Mouse (Mus musculus) hindbrain, embryonic 11.5 days (tissue): Measurements from ENCODE around the gene Cpt1a. TPM values are rescaled to one million over a fixed set of nuclear protein-coding genes. Genes with fewer than 3 reads are reported as not detected.

ENCODE experiments used
- ATAC-seq: fragments of 200-750 bp; cut with Nextera tagmentation; 2 replicates; pipeline ENCODE4 v1.8.0; 2017; ENCODE audit warnings: mild to moderate bottlenecking, moderate TSS enrichment, moderate library complexity; ENCODE audit not compliant: low FRiP score
- DNase-seq: peaks from one replicate; pipeline ENCODE4 v3.0.0-alpha.2; 2015; ENCODE audit warnings: low spot score
- H3K27ac ChIP-seq: fragments of 300-500 bp; sonication (generic); 2 replicates; pipeline ENCODE4 v1.5.1; 2014; ENCODE audit warnings: mild to moderate bottlenecking, low read depth, low read length
- H3K27me3 ChIP-seq: fragments of 300-500 bp; sonication (generic); 2 replicates; pipeline ENCODE4 v1.6.1; 2014; ENCODE audit warnings: mild to moderate bottlenecking, low read length, moderate library complexity, mixed read lengths; ENCODE audit not compliant: control insufficient read depth, insufficient read depth
- H3K36me3 ChIP-seq: fragments of 300-500 bp; sonication (generic); 2 replicates; pipeline ENCODE4 v1.6.1; 2014; ENCODE audit warnings: mild to moderate bottlenecking, low read length, moderate library complexity, mixed read lengths; ENCODE audit not compliant: control insufficient read depth, insufficient read depth
- H3K4me1 ChIP-seq: fragments of 300-500 bp; sonication (generic); replicated peaks from 2 replicates; pipeline ENCODE4 v1.6.1; 2014; ENCODE audit warnings: low read length, mixed read lengths; ENCODE audit not compliant: control insufficient read depth, insufficient read depth
- H3K4me2 ChIP-seq: fragments of 300-500 bp; sonication (generic); replicated peaks from 2 replicates; pipeline ENCODE4 v1.6.1; 2014; ENCODE audit warnings: mild to moderate bottlenecking, low read depth, low read length
- H3K4me3 ChIP-seq: fragments of 300-500 bp; sonication (generic); 2 replicates; pipeline ENCODE4 v1.5.1; 2014; ENCODE audit warnings: low read depth, low read length
- H3K9ac ChIP-seq: fragments of 300-500 bp; sonication (generic); 2 replicates; pipeline ENCODE4 v1.6.1; 2014; ENCODE audit warnings: low read depth, low read length
- H3K9me3 ChIP-seq: fragments of 300-500 bp; sonication (generic); 2 replicates; pipeline ENCODE4 v1.6.1; 2016; ENCODE audit warnings: low read length; ENCODE audit not compliant: control insufficient read depth
- WGBS: fragments of 180-500 bp; shearing (Covaris S2); extraction: QIAGEN DNeasy Blood & Tissue Kit; methylation state at CpG from one replicate; pipeline ENCODE4 v1.1.7; 2014; 5-methylcytosine and 5-hydroxymethylcytosine counted together
- polyA plus RNA-seq: library from polyadenylated mRNA; unstranded; fragments of >200 nt; fragmentation: Nextera tagmentation; extraction: Ambion mirVana; gene quantifications from 2 replicates; pipeline ENCODE4 v1.2.1, GENCODE M21; 2014

Gene Cpt1a
- polyA plus RNA-seq, 1 experiment from 2014 or later = 6.6 TPM

- H3K27me3 ChIP-seq = no peaks in the 10 kb centered on the region
- no peak overlapping the region for H3K9ac ChIP-seq
- no peak for DNase-seq
- ATAC-seq = no peak
- no peaks in the 10 kb centered on the region for H3K36me3 ChIP-seq
- no peaks in the 10 kb centered on the region for H3K9me3 ChIP-seq
- no peak overlapping the region for H3K27ac ChIP-seq
- no peaks in the 10 kb centered on the region for H3K4me1 ChIP-seq
- no peak overlapping the region for H3K4me2 ChIP-seq
- 89% methylated on average over 3 of the region's 3 CpGs for WGBS
- H3K4me3 ChIP-seq = no peak overlapping the region
Observed at GRCm38 (mm10) chr19:3368276-3368675, 46.1 kb downstream of the Cpt1a start.

GRCm38 (mm10) chr19:3373380-3373779, 51.2 kb downstream of the Cpt1a start:
- Histone ChIP-seq H3K4me1 (no peaks in the 10 kb centered on the region), H3K27me3 (no peaks in the 10 kb centered on the region), H3K4me3 (no peak overlapping the region), H3K36me3 (no peaks in the 10 kb centered on the region), H3K27ac (no peak overlapping the region), H3K9me3 (no peaks in the 10 kb centered on the region), H3K4me2 (no peak overlapping the region), H3K9ac (no peak overlapping the region)
- ATAC-seq = no peak
- DNase-seq = no peak
- WGBS = 73% methylated on average over 12 of the region's 12 CpGs

GRCm38 (mm10) chr19:3374028-3374427, 51.9 kb downstream of the Cpt1a start:
- ATAC-seq = no peak
- H3K9ac ChIP-seq = no peak overlapping the region
- no peaks in the 10 kb centered on the region for H3K9me3 ChIP-seq
- peak; percentile 12 for DNase-seq
- no peak overlapping the region for H3K27ac ChIP-seq
- H3K4me1 ChIP-seq = no peaks in the 10 kb centered on the region
- H3K27me3 ChIP-seq = no peaks in the 10 kb centered on the region
- H3K4me3 ChIP-seq = no peak overlapping the region
- WGBS = 56% methylated on average over 2 of the region's 2 CpGs
- H3K4me2 ChIP-seq = no peak overlapping the region
- H3K36me3 ChIP-seq = no peaks in the 10 kb centered on the region

GRCm38 (mm10) chr19:3375945-3376495, 53.9 kb downstream of the Cpt1a start:
- no peaks in the 10 kb centered on the region for H3K36me3 ChIP-seq
- H3K4me1 ChIP-seq = no peaks in the 10 kb centered on the region
- H3K27ac ChIP-seq = no peak overlapping the region
- H3K27me3 ChIP-seq = no peaks in the 10 kb centered on the region
- H3K4me3 ChIP-seq = no peak overlapping the region
- ATAC-seq (no peak), DNase-seq (no peak)
- H3K9me3 ChIP-seq = no peaks in the 10 kb centered on the region
- no peak overlapping the region for H3K9ac ChIP-seq
- H3K4me2 ChIP-seq = no peak overlapping the region
- WGBS = 64% methylated on average over 7 of the region's 7 CpGs

GRCm38 (mm10) chr19:3376966-3377715, 55.0 kb downstream of the Cpt1a start:
- H3K4me3 ChIP-seq = no peak overlapping the region
- H3K27me3 ChIP-seq = no peaks in the 10 kb centered on the region
- no peak overlapping the region for H3K9ac ChIP-seq
- H3K4me2 ChIP-seq = no peak overlapping the region
- no peak for ATAC-seq
- H3K4me1 ChIP-seq = no peaks in the 10 kb centered on the region
- H3K9me3 ChIP-seq = no peaks in the 10 kb centered on the region
- no peak overlapping the region for H3K27ac ChIP-seq
- no peaks in the 10 kb centered on the region for H3K36me3 ChIP-seq
- no peak for DNase-seq
- WGBS = 40% methylated on average over 4 of the region's 4 CpGs

GRCm38 (mm10) chr19:3378614-3379013, 56.5 kb downstream of the Cpt1a start:
- no peak for DNase-seq
- Histone ChIP-seq H3K4me1 (no peaks in the 10 kb centered on the region), H3K36me3 (no peaks in the 10 kb centered on the region), H3K27me3 (no peaks in the 10 kb centered on the region), H3K27ac (no peak overlapping the region), H3K4me3 (no peak overlapping the region), H3K4me2 (no peak overlapping the region), H3K9me3 (no peaks in the 10 kb centered on the region), H3K9ac (no peak overlapping the region)
- WGBS = 88% methylated on average over 3 of the region's 3 CpGs
- ATAC-seq = no peak

- no peaks in the 10 kb centered on the region for H3K27me3 ChIP-seq
- H3K27ac ChIP-seq = no peak overlapping the region
- no peaks in the 10 kb centered on the region for H3K9me3 ChIP-seq
- no peak overlapping the region for H3K4me3 ChIP-seq
- H3K4me1 ChIP-seq = no peaks in the 10 kb centered on the region
- no peak overlapping the region for H3K4me2 ChIP-seq
- 65% methylated on average over 6 of the region's 6 CpGs for WGBS
- no peaks in the 10 kb centered on the region for H3K36me3 ChIP-seq
- ATAC-seq = no peak
- no peak overlapping the region for H3K9ac ChIP-seq
- no peak for DNase-seq
Observed at GRCm38 (mm10) chr19:3388061-3388460, 65.9 kb downstream of the Cpt1a start.

GRCm38 (mm10) chr19:3388629-3389057, 66.5 kb downstream of the Cpt1a start, which contains the start of gene Tesmin:
Gene Tesmin (plus strand): TSS chr19:3388857.
- Histone ChIP-seq H3K36me3 (no peaks in the 10 kb centered on the region), H3K27ac (no peak within 1 kb of the TSS), H3K9ac (peak within 1 kb of the TSS; percentile 54), H3K4me2 (peak within 1 kb of the TSS; percentile 72), H3K4me3 (peak within 1 kb of the TSS; percentile 34), H3K4me1 (no peaks in the 10 kb centered on the region), H3K27me3 (no peaks in the 10 kb centered on the region), H3K9me3 (no peaks in the 10 kb centered on the region)
- 2% methylated on average over 32 of the region's 33 CpGs for WGBS
- peak; percentile 82 for ATAC-seq
- peak; percentile 87 for DNase-seq

- peak overlapping the region; percentile 72 for H3K4me2 ChIP-seq
Observed at GRCm38 (mm10) chr19:3389089-3389488, 67.0 kb downstream of the Cpt1a start.

More at GRCm38 (mm10) chr19:3389089-3389488, 67.0 kb downstream of the Cpt1a start:
- Histone ChIP-seq H3K4me3 (peak overlapping the region; percentile 34), H3K27me3 (no peaks in the 10 kb centered on the region), H3K4me1 (no peaks in the 10 kb centered on the region), H3K9ac (peak overlapping the region; percentile 54), H3K27ac (no peak overlapping the region), H3K36me3 (no peaks in the 10 kb centered on the region), H3K9me3 (no peaks in the 10 kb centered on the region)
- WGBS = under 1% methylated on average over 34 of the region's 43 CpGs
- peak; percentile 86 for DNase-seq
- ATAC-seq = peak; percentile 94
